In genomic region chr12:106687751-106688150, GRCm38 (mm10) we compare ENCODE assay signal across 12 mouse cellular contexts.
DNase-seq lines count a peak whose midpoint lies in the region; ATAC-seq and TF ChIP-seq lines count a peak whose summit lies in the region.
"Had no signal": no experiment of that assay in that cellular context is flagged by ENCODE, and none has a peak within 500 bp of the region (broad histone marks: within the 10 kb centered on the region; RNA-seq: fewer than 3 reads in every experiment).

No protein-coding gene starts in this region.

- WGBS in hindbrain, postnatal 0 days, result 38% methylated on average over 12 of the region's 12 CpGs
- WGBS in hindbrain, embryonic 13.5 days, result 42% methylated on average over 12 of the region's 12 CpGs
- WGBS in limb, embryonic 10.5 days, result 20% methylated on average over 12 of the region's 12 CpGs

- no peaks in the 10 kb centered on the region for H3K4me1 ChIP-seq in hindbrain, postnatal 0 days (ENCODE audit: insufficient read depth, low read length)
- H3K4me1 ChIP-seq in hindbrain, embryonic 13.5 days (replicated peaks), result peaks cover 14% of the 10 kb centered on the region
- H3K4me1 ChIP-seq in limb, embryonic 10.5 days, result peaks cover 24% of the 10 kb centered on the region
- H3K4me1 ChIP-seq: megakaryocyte, embryonic 14.5 days had no signal

- ATAC-seq in hindbrain, postnatal 0 days, result no peak
- ATAC-seq in hindbrain, embryonic 13.5 days (ENCODE audit: low FRiP score), result no peak

- no peaks in the 10 kb centered on the region for H3K9me3 ChIP-seq in hindbrain, postnatal 0 days (ENCODE audit: low read length)
- no peaks in the 10 kb centered on the region for H3K9me3 ChIP-seq in hindbrain, embryonic 13.5 days
- no peaks in the 10 kb centered on the region for H3K9me3 ChIP-seq in limb, embryonic 10.5 days (replicated peaks)

- H3K36me3 ChIP-seq in hindbrain, postnatal 0 days (ENCODE audit: insufficient read depth, low read length), result no peaks in the 10 kb centered on the region
- H3K36me3 ChIP-seq in hindbrain, embryonic 13.5 days, result no peaks in the 10 kb centered on the region
- H3K36me3 ChIP-seq in limb, embryonic 10.5 days, result no peaks in the 10 kb centered on the region

- no peaks in the 10 kb centered on the region for H3K27me3 ChIP-seq in hindbrain, postnatal 0 days (ENCODE audit: insufficient read depth, low read length)
- H3K27me3 ChIP-seq in hindbrain, embryonic 13.5 days, result no peaks in the 10 kb centered on the region
- H3K27me3 ChIP-seq in limb, embryonic 10.5 days (ENCODE audit: low read depth, poor library complexity, severe bottlenecking), result peaks cover 16% of the 10 kb centered on the region; the same call in 1 of the 2 replicates
- H3K27me3 ChIP-seq: megakaryocyte, embryonic 14.5 days had no signal

- H3K4me2 ChIP-seq in hindbrain, postnatal 0 days (ENCODE audit: low read depth, low read length), result no peak overlapping the region
- H3K4me2 ChIP-seq in hindbrain, embryonic 13.5 days, result no peak overlapping the region

- no peak for TF ChIP-seq CTCF in hindbrain, postnatal 0 days (IDR thresholded peaks at IDR 0.05; ENCODE audit: low read depth)

- DNase-seq in hindbrain, postnatal 0 days (ENCODE audit: low spot score), result peak; percentile 35
- peak; percentile 42 to 55 for DNase-seq in right cerebral cortex, postnatal 10 days (ENCODE audit: low spot score in 2 of 2)
- no peak for DNase-seq in right cerebral cortex, postnatal 4 days
- DNase-seq in limb, embryonic 10.5 days (ENCODE audit: low spot score), result no peak
- no peak for DNase-seq in cerebellum, postnatal 14 days
- DNase-seq in heart, adult 8-10 months (ENCODE audit: low spot score), result no peak
- DNase-seq: kidney, adult 18-20 months; lung, adult 18-20 months; thymus, postnatal 4 days had no signal

- no peak overlapping the region for H3K9ac ChIP-seq in hindbrain, postnatal 0 days (replicated peaks; ENCODE audit: low read length)
- H3K9ac ChIP-seq in hindbrain, embryonic 13.5 days, result no peak overlapping the region

- H3K4me3 ChIP-seq in hindbrain, postnatal 0 days (ENCODE audit: low read length), result no peak overlapping the region
- no peak overlapping the region for H3K4me3 ChIP-seq in hindbrain, embryonic 13.5 days
- no peak overlapping the region for H3K4me3 ChIP-seq in limb, embryonic 10.5 days
- H3K4me3 ChIP-seq: left cerebral cortex, adult 2 months had no signal

- no peak overlapping the region for H3K27ac ChIP-seq in hindbrain, postnatal 0 days
- H3K27ac ChIP-seq in hindbrain, embryonic 13.5 days, result no peak overlapping the region
- H3K27ac ChIP-seq in limb, embryonic 10.5 days, result peak overlapping the region; percentile 56; the same call in 1 of the 2 replicates

Comparison
In these comparisons a context has a peak if more than half of its experiments do, and no peak if none do; other contexts are left out.
1. DNase-seq: peak in hindbrain, postnatal 0 days (single experiment) and right cerebral cortex, postnatal 10 days (2 of 2); none in right cerebral cortex, postnatal 4 days (single experiment), limb, embryonic 10.5 days (single experiment), cerebellum, postnatal 14 days (0 of 2) and heart, adult 8-10 months (single experiment).